Mouse (Mus musculus) CH12.LX (cell line): ENCODE results near the gene Rplp0. TPM values are rescaled to one million over a fixed set of nuclear protein-coding genes. Genes with fewer than 3 reads are reported as not detected.

Experiments used
- DNase-seq: peaks from one replicate; pipeline ENCODE4 v3.0.0-alpha.2; 2013; ENCODE audit errors: extremely low read depth
- H3K27ac ChIP-seq: 2 replicates; pipeline ENCODE4 v1.5.1; 2012; ENCODE audit warnings: low read depth, mild to moderate bottlenecking, control low read depth, moderate library complexity; ENCODE audit not compliant: insufficient read depth
- H3K27me3 ChIP-seq: replicated peaks from 2 replicates; pipeline ENCODE3; 2012; ENCODE audit warnings: inconsistent platforms
- H3K36me3 ChIP-seq, 2 experiments: replicated peaks in 1 of 2; 2 replicates each; pipeline versions ENCODE3 to v1.6.1; 2012; ENCODE audit warnings: inconsistent platforms in 1 of 2, low read length in 1 of 2, mild to moderate bottlenecking in 1 of 2, mixed read lengths in 1 of 2, moderate library complexity in 1 of 2; ENCODE audit not compliant: control insufficient read depth in 1 of 2, insufficient read depth in 1 of 2
- H3K4me1 ChIP-seq, 2 experiments: 2 replicates each; pipeline ENCODE4 v1.6.1; 2012; ENCODE audit warnings: inconsistent platforms in 1 of 2, moderate library complexity in 1 of 2; ENCODE audit not compliant: insufficient read depth in 2 of 2, control insufficient read depth in 1 of 2
- H3K4me2 ChIP-seq: 2 replicates; pipeline ENCODE4 v1.6.1; 2012; ENCODE audit warnings: low read depth, mild to moderate bottlenecking, control low read depth; ENCODE audit not compliant: poor library complexity, insufficient read depth, severe bottlenecking
- H3K4me3 ChIP-seq, 3 experiments: fragments of 150-350 bp in 1 of 3; sonication (generic) in 1 of 3; replicated peaks in 1 of 3; 2 replicates each; pipeline versions ENCODE3 to v1.5.1; 2011 to 2012; ENCODE audit warnings: low read depth in 2 of 3, low read length in 2 of 3, mild to moderate bottlenecking in 2 of 3, moderate library complexity in 2 of 3, control low read depth in 1 of 3, improper control_type of control experiment in 1 of 3, inconsistent platforms in 1 of 3, mixed read lengths in 1 of 3; ENCODE audit not compliant: poor library complexity in 1 of 3
- H3K79me2 ChIP-seq: replicated peaks from 2 replicates; pipeline ENCODE4 v1.6.1; 2012; ENCODE audit warnings: mild to moderate bottlenecking, moderate library complexity; ENCODE audit not compliant: control insufficient read depth, poor library complexity, insufficient read depth, severe bottlenecking; ENCODE audit errors: extremely low read depth
- H3K9ac ChIP-seq: 2 replicates; pipeline ENCODE4 v1.6.1; 2012; ENCODE audit warnings: low read depth, mild to moderate bottlenecking, control low read depth, moderate library complexity; ENCODE audit not compliant: insufficient read depth
- H3K9me3 ChIP-seq: replicated peaks from 2 replicates; pipeline ENCODE3; 2012; ENCODE audit warnings: low read length, inconsistent platforms, mixed read lengths
- BHLHE40 ChIP-seq: IDR thresholded peaks from 2 replicates; pipeline ENCODE4 v1.6.1; 2011; ENCODE audit warnings: mild to moderate bottlenecking, low read depth, low read length, improper control_type of control experiment
- CHD1 ChIP-seq: IDR thresholded peaks from 2 replicates; pipeline ENCODE4 v1.6.1; 2012; ENCODE audit warnings: low read depth, low read length, improper control_type of control experiment, inconsistent platforms
- CTCF ChIP-seq, 2 experiments: IDR thresholded peaks in 1 of 2; conservative IDR thresholded peaks in 1 of 2; 2 replicates each; pipeline ENCODE4 v1.5.1; 2011 to 2012; ENCODE audit warnings: low read depth in 2 of 2, low read length in 2 of 2, improper control_type of control experiment in 1 of 2, inconsistent platforms in 1 of 2, mild to moderate bottlenecking in 1 of 2, moderate library complexity in 1 of 2
- GABPA ChIP-seq: IDR thresholded peaks from 2 replicates; pipeline ENCODE4 v1.6.1; 2012; ENCODE audit warnings: low read depth, low read length, improper control_type of control experiment, inconsistent platforms; ENCODE audit not compliant: insufficient replicate concordance
- HCFC1 ChIP-seq: IDR thresholded peaks from 2 replicates; pipeline ENCODE4 v1.6.1; 2012; ENCODE audit warnings: low read depth, mild to moderate bottlenecking, inconsistent platforms, low read length, improper control_type of control experiment
- IRF4 ChIP-seq: IDR thresholded peaks from 2 replicates; pipeline ENCODE4 v1.6.1; 2014; ENCODE audit warnings: low read depth, mild to moderate bottlenecking, inconsistent platforms, low read length, improper control_type of control experiment
- JUN ChIP-seq: IDR thresholded peaks from 2 replicates; pipeline ENCODE4 v1.6.1; 2011; ENCODE audit warnings: low read depth, mild to moderate bottlenecking, low read length, improper control_type of control experiment, moderate library complexity; ENCODE audit not compliant: insufficient read depth
- MXI1 ChIP-seq: IDR thresholded peaks from 2 replicates; pipeline ENCODE4 v1.6.1; 2011; ENCODE audit warnings: mild to moderate bottlenecking, low read depth, low read length, improper control_type of control experiment
- MYC ChIP-seq: IDR thresholded peaks from 2 replicates; pipeline ENCODE4 v1.6.1; 2011; ENCODE audit warnings: low read depth, mild to moderate bottlenecking, improper control_type of control experiment, low read length
- NRF1 ChIP-seq: IDR thresholded peaks from 2 replicates; pipeline ENCODE4 v1.6.1; 2014; ENCODE audit warnings: low read depth, mild to moderate bottlenecking, inconsistent platforms, low read length, improper control_type of control experiment, moderate library complexity
- RCOR1 ChIP-seq: conservative IDR thresholded peaks from 2 replicates; pipeline ENCODE4 v1.6.1; 2012; ENCODE audit warnings: low read depth, mild to moderate bottlenecking, inconsistent platforms, low read length, improper control_type of control experiment
- SIN3A ChIP-seq: IDR thresholded peaks from 2 replicates; pipeline ENCODE4 v1.6.1; 2012; ENCODE audit warnings: low read length, improper control_type of control experiment, inconsistent platforms
- TBP ChIP-seq: conservative IDR thresholded peaks from 2 replicates; pipeline ENCODE4 v1.6.1; 2011; ENCODE audit warnings: low read depth, low read length, improper control_type of control experiment
- TCF12 ChIP-seq: IDR thresholded peaks from 2 replicates; pipeline ENCODE4 v1.6.1; 2014; ENCODE audit warnings: low read depth, mild to moderate bottlenecking, inconsistent platforms, low read length, improper control_type of control experiment
- UBTF ChIP-seq: IDR thresholded peaks from 2 replicates; pipeline ENCODE4 v1.6.1; 2012; ENCODE audit warnings: low read depth, mild to moderate bottlenecking, inconsistent platforms, low read length, improper control_type of control experiment, moderate library complexity
- ZC3H11A ChIP-seq: IDR thresholded peaks from 2 replicates; pipeline ENCODE4 v1.6.1; 2012; ENCODE audit warnings: low read depth, mild to moderate bottlenecking, inconsistent platforms, low read length, improper control_type of control experiment
- ZKSCAN1 ChIP-seq: IDR thresholded peaks from 2 replicates; pipeline ENCODE4 v1.6.1; 2012; ENCODE audit warnings: low read depth, inconsistent platforms, low read length, improper control_type of control experiment, borderline replicate concordance
- ZMIZ1 ChIP-seq: IDR thresholded peaks from 2 replicates; pipeline ENCODE4 v1.6.1; 2012; ENCODE audit warnings: low read depth, mild to moderate bottlenecking, inconsistent platforms, low read length, improper control_type of control experiment
- ZNF384 ChIP-seq: IDR thresholded peaks from 2 replicates; pipeline ENCODE4 v1.6.1; 2012; ENCODE audit warnings: low read depth, low read length, improper control_type of control experiment, inconsistent platforms
- dilution Hi-C: fragments of 300-500 bp; cut with MboI; formaldehyde crosslinking; loops from 2 replicates; pipeline ENCODE4 v1.14.3; 2020; ENCODE audit warnings: low sequenced_read_pairs; ENCODE audit not compliant: extremely low pct_unique_long_range_greater_than_20kb, extremely low pct_ligation_motif_present
- in situ Hi-C: fragments of 300-500 bp; cut with MboI; formaldehyde crosslinking; loops from 3 replicates; pipeline ENCODE4 v1.14.3; 2019; ENCODE audit warnings: low sequenced_read_pairs, low pct_ligation_motif_present, low pct_unique_long_range_greater_than_20kb, mixed read lengths
- polyA plus RNA-seq: library from polyadenylated mRNA; unstranded; fragments of >175 nt; gene quantifications from 2 replicates; pipeline ENCODE4 v1.2.1, GENCODE M21; 2012; ENCODE audit warnings: low read depth; ENCODE audit not compliant: insufficient read length
- total RNA-seq, 2 experiments: library from RNA; depleted of rRNA; stranded (reverse); fragments of 300-350 nt in 1 of 2; fragments of >200 nt in 1 of 2; gene quantifications; 2 replicates each; pipeline ENCODE4 v1.2.3; 2012 to 2014

Gene Rplp0
- total and polyA plus RNA-seq, 3 experiments = 4,800 to 6,606 (median 5,581) TPM

DNA sequence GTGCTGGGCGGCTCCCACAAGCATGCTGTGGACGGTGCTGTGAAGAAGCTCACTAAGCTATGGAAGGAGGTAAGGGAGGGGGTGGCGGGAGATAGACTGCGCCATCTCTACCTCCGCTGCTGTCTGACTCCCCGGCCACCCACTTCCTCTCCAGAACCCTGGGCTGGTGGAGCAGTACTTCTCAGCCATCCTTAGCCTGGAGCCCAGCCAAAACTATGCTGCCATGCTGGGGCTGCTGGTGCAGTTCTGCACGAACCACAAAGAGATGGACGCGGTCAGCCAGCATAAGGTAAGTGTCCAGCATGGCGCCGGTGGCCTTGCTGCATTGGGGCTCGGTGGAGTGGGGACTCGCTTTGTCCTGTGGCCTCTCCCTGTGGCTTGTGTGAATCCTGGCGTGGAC is 19.7 kb downstream of the Rplp0 start:
- H3K4me3 ChIP-seq = no peak overlapping the region
- no peaks in the 10 kb centered on the region for H3K27me3 ChIP-seq
- in situ Hi-C loops (loop anchor here (5.0 kb wide), 1 partner anchor 33 kb away; no protein-coding TSS in a partner anchor), dilution Hi-C loops (no loop called here)
- TF ChIP-seq ZNF384 (no peak), MYC (no peak), BHLHE40 (no peak), GABPA (no peak), IRF4 (no peak), RCOR1 (no peak), TCF12 (no peak)
- H3K9me3 ChIP-seq = peaks cover 25% of the 10 kb centered on the region
- DNase-seq = no peak
- H3K4me2 ChIP-seq = no peak overlapping the region
- peaks cover 90 to 97% of the 10 kb centered on the region in 2 experiments for H3K36me3 ChIP-seq
- H3K4me1 ChIP-seq = no peaks in the 10 kb centered on the region
- no peak overlapping the region for H3K27ac ChIP-seq
- H3K9ac ChIP-seq = no peak overlapping the region
- H3K79me2 ChIP-seq = no peaks in the 10 kb centered on the region

DNA sequence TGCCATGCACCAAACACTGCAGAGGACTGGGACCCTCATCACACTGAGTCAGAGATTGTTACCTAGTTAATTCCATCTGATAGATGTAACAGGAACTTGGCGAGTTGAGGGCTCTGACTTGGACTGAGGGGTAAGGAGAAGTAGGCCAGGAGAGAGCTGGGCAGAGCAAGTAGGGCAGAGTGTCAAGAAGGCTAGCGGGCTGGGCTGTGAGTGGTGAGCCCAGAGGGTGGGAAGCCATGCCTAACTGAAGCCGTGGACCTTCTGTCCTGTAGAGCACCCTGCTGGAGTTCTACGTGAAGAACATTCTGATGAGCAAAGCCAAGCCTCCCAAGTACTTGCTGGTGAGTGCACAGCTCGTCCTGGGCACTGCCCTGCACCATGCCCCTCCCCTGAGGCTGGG is 20.1 kb downstream of the Rplp0 start:
- dilution Hi-C loops = no loop called here
- in situ Hi-C loops = loop anchor here (5.0 kb wide), 1 partner anchor 33 kb away; no protein-coding TSS in a partner anchor
- TF ChIP-seq NRF1 (no peak), HCFC1 (no peak), ZC3H11A (no peak), CTCF (conservative IDR thresholded peaks at IDR 0.05 in 1 of 2, IDR thresholded peaks at IDR 0.05 in 1 of 2; ENCODE audit: low read depth in 2 of 2, low read length in 2 of 2) (no peak), SIN3A (no peak), MXI1 (no peak), JUN (no peak), ZMIZ1 (no peak), MYC (no peak), BHLHE40 (no peak), UBTF (no peak), RCOR1 (no peak), TBP (no peak), CHD1 (no peak), ZKSCAN1 (no peak)
- H3K36me3 ChIP-seq = peaks cover 89 to 97% of the 10 kb centered on the region in 2 experiments
- no peaks in the 10 kb centered on the region for H3K79me2 ChIP-seq
- H3K27ac ChIP-seq = no peak overlapping the region
- H3K4me2 ChIP-seq = no peak overlapping the region
- H3K4me1 ChIP-seq = no peaks in the 10 kb centered on the region
- H3K9ac ChIP-seq = no peak overlapping the region
- DNase-seq = no peak
- no peaks in the 10 kb centered on the region for H3K27me3 ChIP-seq
- peaks cover 25% of the 10 kb centered on the region for H3K9me3 ChIP-seq
- no peak overlapping the region for H3K4me3 ChIP-seq
